Mouse (Mus musculus): ENCODE results near the gene Dab1. TPM values are rescaled to one million over a fixed set of nuclear protein-coding genes. Genes with fewer than 3 reads are reported as not detected.

The Dab1 gene
- polyA plus RNA-seq, 1 experiment from 2014 or later: 77.8 TPM

DNA sequence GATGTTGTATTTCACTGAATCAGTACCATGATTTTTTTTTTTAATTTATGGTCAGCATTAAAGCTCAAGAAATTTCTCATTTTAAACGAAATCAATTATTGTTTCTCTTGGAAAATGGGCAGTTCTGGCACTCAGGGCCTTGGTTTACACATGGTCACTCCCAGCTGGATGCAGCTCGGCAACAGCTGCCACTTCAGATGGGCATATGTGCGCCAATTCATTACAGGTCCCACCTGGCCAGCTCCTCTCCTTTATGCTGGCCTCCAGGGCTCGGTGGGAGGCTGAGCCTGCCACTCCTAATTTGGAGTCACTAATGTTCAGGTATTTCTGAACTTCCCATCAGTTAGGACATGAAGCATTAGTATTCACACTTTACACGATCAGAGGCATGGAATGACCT is 582.5 kb downstream of the Dab1 start:
- H3K9ac ChIP-seq: no peak overlapping the region
- 0 out of 2 replicates have a peak, but pooled peaks cover 2% of the 10 kb centered on the region for H3K4me1 ChIP-seq
- no peak overlapping the region for H3K4me2 ChIP-seq
- WGBS: 84% methylated on average over 5 of the region's 5 CpGs
- no peak overlapping the region for H3K4me3 ChIP-seq (replicated peaks)
- H3K36me3 ChIP-seq (replicated peaks): no peaks in the 10 kb centered on the region
- ATAC-seq (ENCODE audit: low FRiP score): no peak
- H3K27ac ChIP-seq: no peak overlapping the region
- no peaks in the 10 kb centered on the region for H3K9me3 ChIP-seq
- H3K27me3 ChIP-seq: no peaks in the 10 kb centered on the region

DNA sequence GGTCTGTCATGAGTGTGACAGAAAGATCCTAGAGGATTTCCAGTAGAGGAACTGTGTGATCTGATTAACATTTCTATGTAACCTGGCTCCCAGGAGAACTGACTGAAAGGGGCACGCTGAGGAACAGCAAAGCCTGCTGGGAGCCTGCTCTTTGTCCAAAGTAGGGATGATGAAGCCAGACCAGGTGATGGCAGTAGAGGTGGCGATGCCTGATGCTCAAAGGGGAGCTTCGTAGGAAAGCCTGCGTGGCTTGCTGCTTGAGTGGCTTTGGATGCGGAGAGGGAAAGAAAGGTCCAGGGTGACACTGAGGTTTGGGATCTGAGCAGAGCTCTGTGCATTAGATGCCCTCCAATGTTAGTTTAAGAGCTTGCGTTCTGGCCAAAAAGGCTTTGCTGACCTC is 584.9 kb downstream of the Dab1 start:
- Histone ChIP-seq H3K36me3 (replicated peaks) (no peaks in the 10 kb centered on the region), H3K9me3 (no peaks in the 10 kb centered on the region), H3K4me1 (0 out of 2 replicates have a peak, but pooled peaks cover 2% of the 10 kb centered on the region), H3K9ac (no peak overlapping the region), H3K4me3 (replicated peaks) (no peak overlapping the region), H3K27ac (no peak overlapping the region), H3K4me2 (no peak overlapping the region), H3K27me3 (no peaks in the 10 kb centered on the region)
- no peak for ATAC-seq (ENCODE audit: low FRiP score)
- 33% methylated on average over 6 of the region's 6 CpGs for WGBS

DNA sequence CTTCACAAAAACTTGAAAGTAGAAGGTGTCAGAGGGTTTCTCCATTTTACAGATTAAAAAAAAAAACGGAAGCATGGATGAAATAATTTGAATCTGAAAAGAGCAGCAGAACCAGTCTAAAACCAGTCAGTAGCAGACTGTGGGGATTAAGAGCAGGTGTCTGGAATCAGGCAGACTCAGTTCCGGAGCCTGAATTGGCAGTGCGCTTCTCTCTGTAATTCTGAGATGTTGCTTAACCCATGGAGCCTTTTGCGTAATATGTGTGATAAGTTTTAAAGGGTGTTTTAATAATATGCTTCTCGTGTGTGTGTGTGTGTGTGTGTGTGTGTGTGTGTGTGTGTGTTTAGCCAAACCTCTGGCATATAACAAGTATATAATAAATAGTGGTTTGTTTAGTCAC is 587.5 kb downstream of the Dab1 start:
- ATAC-seq (ENCODE audit: low FRiP score): no peak
- 66% methylated on average over 5 of the region's 5 CpGs for WGBS
- no peaks in the 10 kb centered on the region for H3K27me3 ChIP-seq
- H3K9me3 ChIP-seq: no peaks in the 10 kb centered on the region
- no peaks in the 10 kb centered on the region for H3K36me3 ChIP-seq (replicated peaks)
- no peak overlapping the region for H3K27ac ChIP-seq
- peaks cover 7% of the 10 kb centered on the region for H3K4me1 ChIP-seq
- H3K9ac ChIP-seq: no peak overlapping the region
- no peak overlapping the region for H3K4me3 ChIP-seq (replicated peaks)
- no peak overlapping the region for H3K4me2 ChIP-seq

DNA sequence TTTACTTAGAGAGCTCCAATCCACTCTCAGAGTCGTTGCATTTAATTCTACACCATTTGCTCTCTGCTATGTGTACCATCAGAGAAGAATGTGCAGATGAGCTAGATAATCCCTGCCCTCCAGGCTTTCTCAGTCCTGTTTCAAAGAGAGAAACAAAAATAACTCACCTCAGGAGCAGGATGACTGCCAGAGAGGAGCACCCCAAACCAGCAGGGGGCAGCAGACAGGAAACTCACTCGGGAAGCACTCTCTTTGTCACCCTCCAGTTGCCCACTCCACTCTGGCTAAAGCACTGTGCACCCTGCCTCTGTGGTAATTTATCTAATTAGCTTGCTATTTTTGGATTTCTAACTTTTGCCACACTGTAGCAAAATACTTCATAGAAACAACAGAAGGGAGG is 589.9 kb downstream of the Dab1 start:
- Histone ChIP-seq H3K27ac (no peak overlapping the region), H3K27me3 (no peaks in the 10 kb centered on the region), H3K36me3 (replicated peaks) (no peaks in the 10 kb centered on the region), H3K4me1 (peaks cover 14% of the 10 kb centered on the region), H3K9ac (no peak overlapping the region), H3K9me3 (no peaks in the 10 kb centered on the region), H3K4me2 (no peak overlapping the region), H3K4me3 (replicated peaks) (no peak overlapping the region)
- WGBS: 22% methylated on average over 2 of the region's 2 CpGs
- no peak for ATAC-seq (ENCODE audit: low FRiP score)

DNA sequence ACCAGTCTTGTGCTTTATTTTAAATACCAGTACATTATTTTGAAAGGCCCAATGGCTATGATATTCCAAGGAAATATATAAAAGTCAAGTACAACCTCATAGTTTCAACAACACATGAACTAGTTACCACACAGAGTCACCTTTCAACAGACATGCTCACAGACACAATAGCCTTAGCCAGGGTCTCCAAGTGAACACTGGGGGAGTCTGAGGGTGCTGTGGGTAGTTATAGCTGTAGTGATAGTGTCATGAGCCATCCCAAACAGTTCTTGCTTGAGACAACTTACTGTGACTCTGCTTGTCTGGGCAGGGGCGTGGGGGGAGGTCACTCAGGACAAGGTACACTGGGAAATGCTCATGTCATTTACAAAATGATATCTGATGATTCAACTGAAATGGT is 591.6 kb downstream of the Dab1 start:
- Histone ChIP-seq H3K9ac (no peak overlapping the region), H3K4me2 (no peak overlapping the region), H3K4me3 (replicated peaks) (no peak overlapping the region), H3K27ac (no peak overlapping the region), H3K4me1 (peaks cover 21% of the 10 kb centered on the region), H3K9me3 (no peaks in the 10 kb centered on the region), H3K27me3 (0 out of 2 replicates have a peak, but pooled peaks cover under 1% of the 10 kb centered on the region), H3K36me3 (replicated peaks) (no peaks in the 10 kb centered on the region)
- 94% methylated on average over 1 of the region's 1 CpGs for WGBS
- ATAC-seq (ENCODE audit: low FRiP score): no peak

DNA sequence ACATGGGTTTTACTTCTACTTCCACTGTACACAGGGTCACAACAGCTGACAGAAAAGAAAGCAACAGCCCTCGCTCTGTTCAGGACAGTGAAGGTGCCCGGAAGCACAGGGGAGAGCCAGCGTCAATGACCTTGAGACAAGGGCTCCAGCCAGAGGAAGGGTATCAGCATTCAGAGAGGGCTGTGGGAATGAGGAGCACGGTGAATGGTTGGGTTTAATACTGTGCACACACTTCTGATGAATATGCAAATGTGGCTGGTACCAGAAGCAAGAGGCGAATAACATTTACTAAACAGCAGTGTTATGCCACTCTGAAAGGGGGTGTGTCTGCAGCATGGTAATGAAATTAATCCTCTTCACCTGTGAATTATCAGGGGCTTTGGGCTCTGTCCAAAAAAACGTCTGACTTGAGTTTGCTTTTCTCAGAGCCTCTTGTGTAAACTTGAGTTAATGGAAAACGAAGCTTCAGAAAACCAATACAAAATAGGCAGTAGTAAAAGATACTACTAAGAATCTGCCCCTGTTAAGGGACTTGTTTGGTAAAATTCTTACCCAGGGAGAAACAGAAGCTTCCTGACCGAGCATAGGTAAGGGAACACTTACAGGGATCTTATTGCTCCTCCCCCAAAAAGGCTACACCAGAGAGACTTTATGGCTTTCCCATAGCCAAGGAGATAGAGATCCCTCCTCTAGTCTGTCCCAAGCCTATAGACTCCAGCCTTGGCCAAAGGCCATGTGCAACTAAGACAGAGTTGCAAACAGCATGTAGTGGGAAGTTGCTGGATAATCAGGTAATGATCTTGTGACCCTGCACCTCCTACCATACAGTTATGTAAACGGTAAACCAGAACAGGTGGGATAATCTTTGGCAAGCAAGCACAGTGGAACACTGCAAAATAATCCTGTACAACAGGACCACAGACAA is 592.6 kb downstream of the Dab1 start:
- no peaks in the 10 kb centered on the region for H3K36me3 ChIP-seq (replicated peaks)
- ATAC-seq (ENCODE audit: low FRiP score): peak; percentile 58; the same call in 1 of the 2 replicates

DNA sequence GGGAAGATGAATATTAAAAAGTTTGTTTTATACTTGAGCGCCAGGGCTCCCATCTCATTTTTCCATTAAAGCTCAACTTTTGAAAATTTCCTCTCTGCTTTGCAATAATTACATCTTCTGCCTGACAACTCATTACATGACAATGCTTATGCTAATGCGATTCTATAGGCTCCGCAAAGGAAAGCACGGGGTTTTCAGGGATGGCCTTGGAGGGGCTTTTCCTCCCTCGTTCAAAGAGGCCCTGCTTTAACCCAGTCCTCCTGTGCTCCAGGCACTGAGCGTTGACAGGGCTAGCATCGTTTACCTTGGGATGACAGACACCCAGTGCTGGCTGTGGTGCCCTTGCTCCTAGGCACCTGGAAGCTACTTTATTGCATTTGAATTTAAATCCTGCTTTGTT is 595.6 kb downstream of the Dab1 start:
- Histone ChIP-seq H3K9me3 (no peaks in the 10 kb centered on the region), H3K4me2 (no peak overlapping the region), H3K4me3 (replicated peaks) (no peak overlapping the region), H3K27me3 (peaks cover 4% of the 10 kb centered on the region; the same call in 1 of the 2 replicates), H3K27ac (no peak overlapping the region), H3K36me3 (replicated peaks) (no peaks in the 10 kb centered on the region), H3K4me1 (peaks cover 38% of the 10 kb centered on the region), H3K9ac (peak overlapping the region; percentile 12; the same call in 1 of the 2 replicates)
- ATAC-seq (ENCODE audit: low FRiP score): no peak
- WGBS: 23% methylated on average over 7 of the region's 7 CpGs

More for the DNA sequence above, 592.6 kb downstream of the Dab1 start:
- H3K4me1 ChIP-seq: peaks cover 23% of the 10 kb centered on the region
- peak overlapping the region; percentile 33; the same call in 1 of the 2 replicates for H3K27ac ChIP-seq
- H3K4me3 ChIP-seq (replicated peaks): no peak overlapping the region
- WGBS: 53% methylated on average over 9 of the region's 9 CpGs
- 0 out of 2 replicates have a peak, but pooled peaks cover 4% of the 10 kb centered on the region for H3K27me3 ChIP-seq
- no peak overlapping the region for H3K9ac ChIP-seq
- no peaks in the 10 kb centered on the region for H3K9me3 ChIP-seq
- no peak overlapping the region for H3K4me2 ChIP-seq

DNA sequence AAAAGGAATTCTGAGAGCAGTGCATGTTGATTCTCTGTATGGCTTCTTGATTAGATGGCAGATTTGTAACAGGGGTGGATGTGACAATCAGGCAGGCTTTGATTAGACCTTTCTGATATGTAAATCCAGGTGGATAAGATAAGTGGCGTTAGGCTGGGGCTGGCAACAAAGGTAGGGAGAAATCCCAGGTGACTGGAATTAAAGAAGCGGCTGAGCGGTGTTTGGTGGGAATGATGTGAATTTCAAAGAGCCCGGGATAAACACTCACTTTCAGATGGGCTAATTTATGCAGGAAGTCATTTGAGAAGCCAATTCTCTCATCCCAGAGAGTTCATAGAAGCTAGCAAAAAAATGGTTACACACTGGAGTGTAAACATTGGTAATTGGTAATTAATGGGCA is 598.2 kb downstream of the Dab1 start:
- Histone ChIP-seq H3K27me3 (peaks cover 4% of the 10 kb centered on the region; the same call in 1 of the 2 replicates), H3K4me1 (peaks cover 26% of the 10 kb centered on the region), H3K9ac (no peak overlapping the region), H3K4me2 (no peak overlapping the region), H3K9me3 (no peaks in the 10 kb centered on the region), H3K36me3 (replicated peaks) (no peaks in the 10 kb centered on the region), H3K4me3 (replicated peaks) (no peak overlapping the region), H3K27ac (no peak overlapping the region)
- WGBS: 37% methylated on average over 4 of the region's 4 CpGs
- ATAC-seq (ENCODE audit: low FRiP score): no peak

DNA sequence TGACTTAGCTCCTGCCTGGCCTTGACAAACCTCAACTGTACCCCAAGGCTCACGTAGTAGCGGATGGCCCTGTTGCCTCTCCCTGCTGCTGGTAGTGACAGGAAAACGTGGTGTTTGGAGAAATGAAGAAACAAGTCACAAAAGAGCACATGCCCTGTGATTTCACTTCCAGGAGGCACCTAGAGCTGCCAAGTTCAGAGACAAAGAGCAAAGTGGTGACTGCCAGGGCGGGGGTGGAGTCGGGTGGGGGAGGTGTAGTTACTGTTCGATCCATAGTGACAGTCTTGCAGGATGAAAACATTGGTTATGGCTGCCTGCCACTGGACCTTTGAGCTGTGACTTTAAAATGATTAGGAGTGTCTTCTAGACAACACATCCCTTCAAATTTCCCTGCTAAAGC is 599.6 kb downstream of the Dab1 start:
- Histone ChIP-seq H3K27me3 (peaks cover 4% of the 10 kb centered on the region; the same call in 1 of the 2 replicates), H3K4me1 (peaks cover 24% of the 10 kb centered on the region), H3K36me3 (replicated peaks) (no peaks in the 10 kb centered on the region), H3K9me3 (no peaks in the 10 kb centered on the region), H3K4me2 (no peak overlapping the region), H3K27ac (no peak overlapping the region), H3K4me3 (replicated peaks) (no peak overlapping the region), H3K9ac (no peak overlapping the region)
- WGBS: 67% methylated on average over 6 of the region's 6 CpGs
- no peak for ATAC-seq (ENCODE audit: low FRiP score)

DNA sequence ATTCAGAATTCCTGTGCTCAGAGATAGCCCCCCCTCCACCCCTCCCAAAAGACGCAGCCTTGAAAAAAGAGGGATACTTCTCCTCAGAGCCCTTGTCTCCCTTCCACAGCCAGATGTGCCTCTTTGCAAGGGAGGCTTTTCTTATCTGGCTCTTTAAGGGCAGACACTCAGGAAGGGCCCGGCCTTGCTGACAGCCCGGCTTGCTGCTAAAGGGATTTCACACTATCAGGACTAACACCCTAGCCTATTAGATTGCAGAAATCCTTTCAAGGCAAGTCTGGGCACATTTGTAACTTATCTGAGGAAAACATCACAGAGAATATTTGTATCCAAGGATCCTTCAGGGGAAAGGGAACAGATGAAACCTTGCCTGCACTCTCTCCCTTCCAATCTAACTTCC is 600.9 kb downstream of the Dab1 start:
- peaks cover 4% of the 10 kb centered on the region; the same call in 1 of the 2 replicates for H3K27me3 ChIP-seq
- H3K36me3 ChIP-seq (replicated peaks): no peaks in the 10 kb centered on the region
- no peaks in the 10 kb centered on the region for H3K9me3 ChIP-seq
- 52% methylated on average over 3 of the region's 3 CpGs for WGBS
- no peak overlapping the region for H3K27ac ChIP-seq
- ATAC-seq (ENCODE audit: low FRiP score): no peak
- H3K9ac ChIP-seq: no peak overlapping the region
- no peak overlapping the region for H3K4me3 ChIP-seq (replicated peaks)
- H3K4me2 ChIP-seq: no peak overlapping the region
- H3K4me1 ChIP-seq: peaks cover 18% of the 10 kb centered on the region

DNA sequence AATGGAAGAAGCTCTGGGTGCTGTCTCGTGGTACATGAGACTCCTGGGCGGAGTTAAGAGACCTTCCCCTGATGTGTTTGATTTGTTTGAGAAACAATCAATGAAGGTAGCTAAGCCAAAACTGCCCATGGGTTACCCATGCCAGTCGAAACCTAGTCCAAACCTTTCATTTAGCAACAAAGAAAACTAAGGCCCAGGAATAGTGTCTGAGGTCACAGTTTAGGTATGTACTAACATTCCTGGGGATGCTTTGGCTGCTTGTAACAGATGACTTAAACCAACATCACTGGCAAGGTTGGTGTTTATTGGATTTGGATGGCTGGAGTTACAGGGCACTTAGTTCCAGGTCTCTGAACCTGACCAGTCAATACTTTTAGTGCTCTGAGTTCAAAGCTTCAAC is 610.1 kb downstream of the Dab1 start:
- H3K4me2 ChIP-seq: no peak overlapping the region
- no peaks in the 10 kb centered on the region for H3K36me3 ChIP-seq (replicated peaks)
- H3K27me3 ChIP-seq: no peaks in the 10 kb centered on the region
- H3K9ac ChIP-seq: no peak overlapping the region
- 86% methylated on average over 3 of the region's 3 CpGs for WGBS
- no peak for ATAC-seq (ENCODE audit: low FRiP score)
- no peaks in the 10 kb centered on the region for H3K9me3 ChIP-seq
- H3K4me3 ChIP-seq (replicated peaks): no peak overlapping the region
- H3K4me1 ChIP-seq: no peaks in the 10 kb centered on the region
- no peak overlapping the region for H3K27ac ChIP-seq

DNA sequence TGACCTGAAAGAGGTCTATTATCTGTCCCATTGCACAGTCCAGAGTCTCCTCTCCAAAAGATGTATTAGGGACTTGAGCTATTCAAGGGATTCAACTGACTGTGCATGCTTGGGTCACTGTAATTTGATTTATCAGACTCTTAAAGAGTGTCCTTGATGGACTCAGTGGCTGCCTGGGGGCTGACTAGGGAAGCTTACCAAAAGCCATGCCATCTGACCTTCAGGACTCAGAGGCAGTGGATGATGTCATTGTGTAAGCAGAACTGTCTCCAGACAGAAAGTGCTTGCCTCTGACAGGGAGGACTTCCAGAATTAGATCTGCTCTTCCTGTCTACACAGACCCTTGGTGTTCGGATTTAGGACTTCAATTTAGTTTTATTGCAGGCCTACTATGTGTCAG is 627.3 kb downstream of the Dab1 start:
- 91% methylated on average over 1 of the region's 1 CpGs for WGBS
- Histone ChIP-seq H3K4me2 (no peak overlapping the region), H3K36me3 (replicated peaks) (no peaks in the 10 kb centered on the region), H3K4me3 (replicated peaks) (no peak overlapping the region), H3K9ac (no peak overlapping the region), H3K27me3 (no peaks in the 10 kb centered on the region), H3K4me1 (no peaks in the 10 kb centered on the region), H3K27ac (no peak overlapping the region), H3K9me3 (no peaks in the 10 kb centered on the region)
- no peak for ATAC-seq (ENCODE audit: low FRiP score)

DNA sequence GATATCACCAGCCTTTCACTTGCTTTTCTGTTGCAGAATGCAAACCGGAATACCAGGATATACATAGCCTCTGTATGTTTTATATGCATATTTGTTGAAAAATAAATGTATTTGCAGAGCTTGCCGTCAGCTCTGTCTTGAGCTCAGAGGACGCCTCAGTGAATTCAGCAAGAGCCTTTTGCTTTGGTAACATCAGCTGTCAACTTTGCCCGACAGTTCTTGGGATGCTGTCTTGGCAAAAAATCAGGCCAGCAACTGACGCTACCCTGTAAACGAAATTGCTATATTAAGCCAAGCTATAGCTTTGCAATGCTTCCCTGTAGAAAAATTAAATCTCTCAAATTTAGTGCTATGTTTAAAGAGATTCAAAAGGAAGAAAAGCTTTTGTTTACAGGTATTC is 630.3 kb downstream of the Dab1 start:
- no peaks in the 10 kb centered on the region for H3K9me3 ChIP-seq
- no peaks in the 10 kb centered on the region for H3K36me3 ChIP-seq (replicated peaks)
- H3K9ac ChIP-seq: no peak overlapping the region
- no peak overlapping the region for H3K4me2 ChIP-seq
- H3K27me3 ChIP-seq: no peaks in the 10 kb centered on the region
- no peak for ATAC-seq (ENCODE audit: low FRiP score)
- H3K27ac ChIP-seq: no peak overlapping the region
- H3K4me3 ChIP-seq (replicated peaks): no peak overlapping the region
- 86% methylated on average over 6 of the region's 6 CpGs for WGBS
- no peaks in the 10 kb centered on the region for H3K4me1 ChIP-seq
